Mouse (Mus musculus) embryonic fibroblast, embryonic 13.5 days (primary cell): ENCODE results near the gene Rnaseh2b.

Source experiments
- CTCF ChIP-seq: IDR thresholded peaks from 2 replicates; pipeline ENCODE4 v1.5.1; 2011; ENCODE audit warnings: mild to moderate bottlenecking, control low read depth, low read length, moderate library complexity, borderline replicate concordance; ENCODE audit not compliant: insufficient read depth
- POLR2A ChIP-seq: IDR thresholded peaks from 2 replicates; pipeline ENCODE4 v1.6.1; 2011; ENCODE audit warnings: low read depth, mild to moderate bottlenecking, control low read depth, low read length, moderate library complexity

DNA sequence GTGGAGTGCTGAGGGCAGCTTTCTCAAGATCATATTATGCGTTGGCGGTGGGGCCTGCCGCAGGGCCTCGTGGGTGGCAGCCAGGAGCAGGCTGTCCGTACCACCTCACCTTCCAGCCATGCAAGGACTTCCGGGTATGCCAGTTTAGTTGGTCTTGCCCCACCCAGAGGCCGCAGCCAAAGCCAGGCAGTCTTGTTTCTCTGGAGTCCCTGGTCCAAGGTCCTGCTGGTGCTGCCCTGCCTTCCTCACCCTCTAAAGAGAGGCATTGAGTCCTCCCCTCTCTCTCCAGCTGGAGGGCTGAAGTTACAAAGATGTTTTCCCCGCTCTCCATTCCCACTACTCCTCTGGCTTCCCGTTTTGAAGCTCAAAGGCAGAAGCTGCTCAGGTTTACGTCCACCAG lies 43.6 kb upstream of the Rnaseh2b start:
- TF ChIP-seq CTCF (no peak), POLR2A (no peak)
